7 mouse cellular contexts compared by ENCODE assay signal in the genomic region with DNA sequence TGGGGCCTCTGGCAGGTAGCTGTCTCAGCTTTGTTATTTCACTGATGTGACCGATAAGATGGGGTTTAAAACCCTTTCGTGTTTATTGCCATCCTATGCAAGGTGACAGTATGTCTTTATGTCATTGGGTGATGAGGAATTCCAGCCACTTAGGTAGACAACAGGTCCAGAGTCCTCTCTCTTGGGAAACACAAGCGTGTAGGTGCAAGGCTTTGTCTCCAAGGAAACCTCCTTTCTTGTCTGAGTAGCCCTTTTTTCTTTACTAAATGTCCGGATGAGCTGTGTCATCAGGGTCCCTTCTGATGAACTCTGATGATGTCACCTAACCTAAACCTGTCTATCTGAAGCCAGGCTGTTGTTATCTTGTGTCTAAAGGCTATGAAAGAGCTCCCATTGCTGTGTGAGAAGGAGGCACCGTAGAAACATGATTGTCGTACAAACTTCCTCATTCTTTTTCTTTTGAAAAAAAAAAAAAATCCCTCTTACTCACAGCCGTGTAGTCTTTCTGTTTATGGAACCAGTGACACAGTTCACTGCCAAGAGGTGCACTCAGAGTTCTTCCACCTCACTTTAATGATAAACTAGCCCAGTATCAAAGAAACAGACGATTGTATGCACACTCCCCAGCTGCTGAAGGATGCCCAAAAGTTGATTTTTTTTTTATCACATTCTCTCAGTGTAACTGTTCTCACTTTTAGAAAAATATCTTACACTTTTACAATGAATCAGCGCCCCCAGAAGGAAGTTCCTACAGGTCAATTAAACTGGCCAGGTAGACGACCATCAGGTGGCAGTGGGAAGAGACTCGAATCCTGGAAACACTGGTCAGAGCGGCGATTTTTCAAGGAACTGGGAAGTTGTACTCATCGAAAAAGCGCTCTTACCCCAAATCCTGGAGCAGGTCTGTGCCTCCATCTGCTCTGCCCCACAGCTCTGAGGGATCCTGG. TPM values are rescaled to one million over a fixed set of nuclear protein-coding genes. Genes with fewer than 3 reads are reported as not detected.
DNase-seq lines count a peak whose midpoint lies in the region; ATAC-seq and TF ChIP-seq lines count a peak whose summit lies in the region.

No protein-coding gene starts in this region.

- peak overlapping the region; percentile 82 for H3K4me2 ChIP-seq in intestine, postnatal 0 days (replicated peaks; ENCODE audit: low read depth)
- peak overlapping the region; percentile 50 for H3K4me2 ChIP-seq in neural tube, embryonic 12.5 days (replicated peaks)

- H3K9me3 ChIP-seq in intestine, postnatal 0 days (ENCODE audit: control insufficient read depth) = no peaks in the 10 kb centered on the region
- H3K9me3 ChIP-seq in neural tube, embryonic 12.5 days = no peaks in the 10 kb centered on the region

- DNase-seq in 3134 (ENCODE audit: extremely low read depth, insufficient read length, low spot score) (peak; percentile 19), 416B (ENCODE audit: low read depth) (peak; percentile 75)
- no peak for DNase-seq in adrenal gland, adult 18-20 months (ENCODE audit: low spot score in 2 of 2)
- no peak for DNase-seq in frontal cortex, postnatal 10 days (ENCODE audit: low spot score in 2 of 2)

- H3K4me1 ChIP-seq in intestine, postnatal 0 days (replicated peaks; ENCODE audit: control insufficient read depth, insufficient read depth, low read length) = no peaks in the 10 kb centered on the region
- peaks cover 11% of the 10 kb centered on the region for H3K4me1 ChIP-seq in neural tube, embryonic 12.5 days

- H3K36me3 ChIP-seq in intestine, postnatal 0 days (ENCODE audit: control insufficient read depth, insufficient read depth) = peaks cover 4% of the 10 kb centered on the region; the same call in 1 of the 2 replicates
- H3K36me3 ChIP-seq in neural tube, embryonic 12.5 days = no peaks in the 10 kb centered on the region

- WGBS in intestine, postnatal 0 days = 9% methylated on average over 15 of the region's 15 CpGs
- 44% methylated on average over 15 of the region's 15 CpGs for WGBS in neural tube, embryonic 12.5 days

- peak overlapping the region; percentile 98 for H3K27ac ChIP-seq in intestine, postnatal 0 days (ENCODE audit: low read depth, low read length)
- no peak overlapping the region for H3K27ac ChIP-seq in neural tube, embryonic 12.5 days

- H3K4me3 ChIP-seq in intestine, postnatal 0 days (ENCODE audit: low read depth, low read length) = peak overlapping the region; percentile 63
- no peak overlapping the region for H3K4me3 ChIP-seq in neural tube, embryonic 12.5 days

- no peak for TF ChIP-seq CTCF in intestine, postnatal 0 days (IDR thresholded peaks at IDR 0.05; ENCODE audit: low read depth)

- no peaks in the 10 kb centered on the region for H3K27me3 ChIP-seq in intestine, postnatal 0 days (replicated peaks; ENCODE audit: control insufficient read depth, insufficient read depth, low read length)
- H3K27me3 ChIP-seq in neural tube, embryonic 12.5 days (replicated peaks) = no peaks in the 10 kb centered on the region

- H3K9ac ChIP-seq in intestine, postnatal 0 days (ENCODE audit: low read depth, low read length) = peak overlapping the region; percentile 74
- H3K9ac ChIP-seq in neural tube, embryonic 12.5 days = no peak overlapping the region

- peak; percentile 63 for ATAC-seq in erythroblast, adult 5-6 weeks (replicated peaks; ENCODE audit: low FRiP score, poor library complexity, severe bottlenecking)
- peak; percentile 95 for ATAC-seq in intestine, postnatal 0 days
- no peak for ATAC-seq in neural tube, embryonic 12.5 days (ENCODE audit: low FRiP score, low read depth)

RNA-seq across cellular contexts. Expression of gene Dapp1, which starts 0.6 kb away (rescaled TPM):
- 18.3 and 27.6 TPM in 2 replicates for total RNA-seq in erythroblast, adult 5-6 weeks (2015; ENCODE audit: low replicate concordance)
- total RNA-seq in erythroblast, adult 5-6 weeks (2017; ENCODE audit: low replicate concordance) = 21.5 and 34.1 TPM in 2 replicates
- 70.6 and 71.2 TPM in 2 replicates for polyA plus RNA-seq in intestine, postnatal 0 days (2015; fragmentation: Nextera tagmentation; extraction: Ambion mirVana)
- 1.6 and 2.2 TPM in 2 replicates for polyA plus RNA-seq in neural tube, embryonic 12.5 days (2016; fragmentation: Nextera tagmentation; extraction: Ambion mirVana)
- 1 to 10 TPM; 2.9 to 4.5 TPM for total RNA-seq in adrenal gland, adult 18-20 months (2021)

Comparison
In these comparisons a context has a peak if more than half of its experiments do, and no peak if none do; other contexts are left out.
1. DNase-seq: peak in 3134 (single experiment) and 416B (single experiment); none in adrenal gland, adult 18-20 months (0 of 2) and frontal cortex, postnatal 10 days (0 of 2).